Mouse (Mus musculus) adrenal gland, postnatal 10 days (tissue): ENCODE measurements at regions not wholly inside any gene's neighbourhood (a gene's known extent, or its start where the extent isn't known, plus 50 kb on each side); places are given as distances from the start of the nearest gene placed in this dataset.

Source experiments
- DNase-seq: peaks from one replicate; pipeline ENCODE4 v3.0.0; 2021; ENCODE audit warnings: mixed read lengths

- no peak for DNase-seq
Observed at GRCm38 (mm10) chr3:101224091-101224490, 63.6 kb downstream of the Cd2 start.

- DNase-seq, result no peak
Observed at GRCm38 (mm10) chr3:101219897-101220296, 67.8 kb downstream of the Cd2 start.

- DNase-seq, result no peak
Observed at GRCm38 (mm10) chr3:101216711-101217110, 71.0 kb downstream of the Cd2 start.

- no peak for DNase-seq
Observed at GRCm38 (mm10) chr3:101213212-101213562, 74.6 kb downstream of the Cd2 start.

- DNase-seq, result peak; percentile 21
Observed at GRCm38 (mm10) chr3:101212403-101213211, 75.1 kb downstream of the Cd2 start.

- DNase-seq, result peak; percentile 16
Observed at GRCm38 (mm10) chr3:101211936-101212335, 75.8 kb downstream of the Cd2 start.

GRCm38 (mm10) chr3:101209546-101209945 lies 78.2 kb downstream of the Cd2 start:
- no peak for DNase-seq

- no peak for DNase-seq
Observed at GRCm38 (mm10) chr3:101208751-101209150, 79.0 kb downstream of the Cd2 start.

- DNase-seq, result peak; percentile 42
Observed at GRCm38 (mm10) chr3:101206172-101206571, 81.6 kb downstream of the Cd2 start.

- DNase-seq, result no peak
Observed at GRCm38 (mm10) chr3:101194725-101195124, 84.6 kb upstream of the Ptgfrn start.

- DNase-seq, result no peak
Observed at GRCm38 (mm10) chr3:101194319-101194718, 84.2 kb upstream of the Ptgfrn start.

GRCm38 (mm10) chr3:101191298-101191986 lies 81.4 kb upstream of the Ptgfrn start:
- DNase-seq, result no peak

- no peak for DNase-seq
Observed at GRCm38 (mm10) chr3:101181958-101182357, 71.9 kb upstream of the Ptgfrn start.

GRCm38 (mm10) chr3:101173954-101174353 lies 63.9 kb upstream of the Ptgfrn start:
- no peak for DNase-seq

GRCm38 (mm10) chr3:101170037-101171019 lies 60.2 kb upstream of the Ptgfrn start:
- no peak for DNase-seq

- no peak for DNase-seq
Observed at GRCm38 (mm10) chr3:101167026-101167425, 56.9 kb upstream of the Ptgfrn start.

GRCm38 (mm10) chr3:101166580-101166979 lies 56.5 kb upstream of the Ptgfrn start:
- no peak for DNase-seq

GRCm38 (mm10) chr3:101165261-101165660 lies 55.2 kb upstream of the Ptgfrn start:
- no peak for DNase-seq

GRCm38 (mm10) chr3:101164771-101165170 lies 54.7 kb upstream of the Ptgfrn start:
- no peak for DNase-seq

- no peak for DNase-seq
Observed at GRCm38 (mm10) chr3:101163991-101164434, 53.9 kb upstream of the Ptgfrn start.

GRCm38 (mm10) chr3:101163160-101163990 lies 53.3 kb upstream of the Ptgfrn start:
- DNase-seq, result peak; percentile 25
